Mouse (Mus musculus) brain, embryonic 18.5 days (tissue): ENCODE measurements around the gene Gm15319.
"Not testable (repeated sequence)": the region's sequence is repeated elsewhere in the genome, so short reads cannot be mapped to it uniquely, and the experiment has no call there.

Source experiments
- DNase-seq: peaks from one replicate; pipeline ENCODE4 v3.0.0-alpha.2; 2012; ENCODE audit warnings: low read depth, low spot score

Gm15319 gene

DNA sequence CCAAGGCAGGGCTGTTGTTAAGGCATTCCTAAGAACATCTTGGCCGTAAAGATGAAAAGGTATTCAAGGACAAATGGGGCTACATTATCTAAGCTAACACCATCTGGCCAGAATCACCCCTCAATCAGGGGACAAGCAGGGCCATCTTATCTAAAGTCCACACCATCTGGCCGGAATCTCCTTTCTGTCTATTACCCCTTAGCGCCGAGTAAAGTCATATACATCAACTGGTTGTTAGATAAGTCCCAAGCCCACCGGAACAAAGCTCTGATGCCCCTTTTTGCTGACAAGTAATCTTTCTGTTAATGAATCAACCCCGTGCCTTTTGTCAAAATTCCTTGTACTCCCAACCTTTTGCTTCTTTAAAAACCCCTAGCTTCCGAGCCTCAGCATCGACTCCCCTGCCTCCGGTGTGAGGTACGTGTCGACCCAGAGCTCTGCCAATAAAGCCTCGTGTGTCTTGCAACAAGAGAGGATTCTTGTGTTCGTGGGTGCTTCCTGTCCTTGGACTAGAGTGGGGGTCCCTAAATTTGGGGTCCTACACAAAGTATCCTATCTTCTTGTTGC lies 65.0 kb downstream of the Gm15319 start:
- DNase-seq, result not testable (repeated sequence)

DNA sequence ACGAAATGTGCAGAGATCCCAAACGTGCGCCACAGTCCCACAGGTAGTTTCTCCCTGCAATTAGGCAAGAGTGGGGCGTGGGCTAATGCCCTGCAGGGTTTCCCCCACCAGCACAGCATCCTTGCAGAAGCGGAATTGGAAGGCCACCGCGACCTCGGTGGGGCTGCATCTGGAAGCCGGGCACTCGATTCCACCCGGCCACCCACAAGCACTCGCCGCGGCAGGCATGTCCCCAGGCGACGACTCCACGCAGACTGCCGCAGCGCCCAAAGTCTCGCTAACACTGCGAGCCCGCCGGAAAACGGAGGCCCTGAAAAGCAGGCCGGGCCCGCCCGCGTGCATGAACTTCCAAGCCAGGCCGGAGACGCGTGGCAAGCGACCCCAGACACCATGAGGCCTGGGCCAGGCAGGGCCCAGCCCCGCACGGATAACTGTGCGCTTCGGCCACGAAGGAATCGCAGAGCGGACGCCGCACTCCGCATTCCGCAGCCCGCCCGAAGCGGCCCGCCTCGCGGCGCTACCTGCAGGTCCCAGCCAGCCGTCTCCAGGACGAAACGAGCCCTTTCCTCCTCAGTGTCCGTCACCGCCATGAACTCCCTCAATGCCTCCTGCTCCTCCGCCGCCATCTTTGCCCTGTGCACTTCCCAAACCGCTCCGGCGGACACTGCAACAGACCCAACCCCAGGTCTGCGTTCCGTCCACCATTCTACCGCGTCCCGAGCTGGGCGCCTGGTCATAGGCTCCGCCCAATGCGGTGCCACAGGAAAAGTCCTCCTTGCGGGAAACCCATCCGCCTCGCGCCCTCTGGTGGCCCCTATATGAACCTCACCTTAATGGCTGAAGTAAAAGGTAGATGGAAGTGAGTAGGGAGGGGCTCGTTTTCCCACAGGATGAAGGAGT lies 66.0 kb downstream of the Gm15319 start:
- peak; percentile 67 for DNase-seq

DNA sequence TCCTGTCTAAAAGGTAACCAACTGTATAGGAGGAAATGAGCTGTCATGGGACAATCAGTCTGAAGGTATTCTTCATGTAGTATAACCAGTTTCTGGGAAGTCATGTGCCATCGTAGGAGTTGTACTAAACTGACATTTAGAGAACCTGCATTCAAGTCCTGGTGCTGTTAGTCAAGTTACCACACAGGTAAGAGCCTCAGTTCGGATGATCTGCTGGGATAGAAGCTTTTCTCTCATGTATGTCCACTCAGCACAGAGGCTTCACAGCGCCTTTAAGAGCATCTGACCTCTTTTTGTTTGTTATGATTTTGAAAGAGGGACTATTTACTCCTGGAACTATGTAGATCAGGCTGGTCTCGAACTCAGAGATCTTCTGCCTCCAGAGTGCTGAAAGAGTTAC lies 67.1 kb downstream of the Gm15319 start:
- not testable (repeated sequence) for DNase-seq

DNA sequence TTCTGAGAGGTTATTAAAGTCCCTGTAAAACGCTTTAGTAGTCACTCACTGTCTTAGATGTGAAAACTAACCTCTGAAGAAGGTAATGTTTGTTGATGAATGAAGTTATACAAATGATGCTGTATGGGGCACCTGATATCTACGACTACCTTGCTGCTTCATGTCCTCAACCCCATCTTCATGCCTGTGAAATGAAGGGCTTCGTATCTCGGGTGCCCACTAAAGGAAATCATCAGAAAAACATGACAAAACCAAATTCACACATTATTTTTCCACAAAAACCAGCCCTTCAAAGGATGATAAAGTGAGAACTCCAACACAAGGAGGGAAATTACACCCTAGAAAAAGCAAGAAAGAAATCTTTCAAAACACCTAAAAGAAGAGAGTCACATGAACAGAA lies 68.2 kb downstream of the Gm15319 start:
- DNase-seq, result not testable (repeated sequence)

DNA sequence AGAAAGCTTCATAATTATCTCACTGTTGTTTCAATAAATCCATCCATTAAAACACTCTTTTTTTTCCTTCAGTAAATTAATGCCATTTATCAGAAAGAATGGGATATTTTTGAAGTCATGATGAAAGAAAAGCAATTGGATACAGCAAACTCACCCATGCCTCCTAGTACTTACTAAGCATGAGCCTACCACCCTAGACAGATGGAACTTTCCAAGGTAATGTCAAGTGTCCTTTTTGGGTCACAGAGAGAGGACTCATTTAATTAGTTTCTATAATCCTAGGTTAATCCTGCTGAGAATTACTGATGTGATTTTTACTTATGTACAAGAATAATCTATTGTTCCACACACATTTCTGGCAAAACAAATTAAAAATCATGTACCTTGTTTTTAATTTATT lies 69.0 kb downstream of the Gm15319 start:
- not testable (repeated sequence) for DNase-seq

DNA sequence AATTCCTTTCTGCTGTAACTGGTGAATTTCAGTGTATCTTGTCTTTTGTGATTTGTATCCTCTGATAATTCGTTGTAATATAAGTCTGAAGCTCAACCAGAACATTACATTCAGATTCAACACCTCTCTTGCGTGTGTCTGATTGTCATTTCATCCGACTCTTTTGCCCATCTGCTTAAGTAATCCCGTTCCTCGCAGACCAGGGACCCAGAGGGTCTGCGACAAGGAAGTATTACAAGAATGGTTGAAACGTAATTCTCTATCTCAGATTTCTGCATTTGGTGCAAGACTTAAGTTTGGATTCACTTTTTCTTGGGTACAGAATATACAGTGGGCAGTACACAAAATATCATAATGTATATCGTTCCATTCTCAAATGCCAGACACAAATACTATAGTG lies 73.0 kb downstream of the Gm15319 start:
- not testable (repeated sequence) for DNase-seq

DNA sequence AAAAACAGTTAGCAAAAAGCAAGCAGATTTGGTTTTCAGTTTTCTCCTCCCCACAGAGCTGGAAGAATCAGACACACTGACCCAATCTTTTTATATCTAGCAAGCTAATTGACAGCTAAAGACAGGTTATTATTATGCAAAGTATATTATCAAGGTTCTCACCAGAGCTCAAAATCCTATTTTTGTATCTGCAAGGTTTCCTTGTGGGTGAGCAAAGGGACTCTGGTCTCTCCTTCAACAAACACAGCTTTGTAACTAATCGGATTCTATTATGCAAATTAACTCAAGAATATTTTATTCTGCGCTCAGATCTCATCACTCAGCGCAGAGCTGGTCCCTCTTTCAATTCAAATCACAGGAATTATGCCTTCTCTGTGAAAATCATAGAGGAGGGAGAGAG lies 74.1 kb downstream of the Gm15319 start:
- DNase-seq, result not testable (repeated sequence)

DNA sequence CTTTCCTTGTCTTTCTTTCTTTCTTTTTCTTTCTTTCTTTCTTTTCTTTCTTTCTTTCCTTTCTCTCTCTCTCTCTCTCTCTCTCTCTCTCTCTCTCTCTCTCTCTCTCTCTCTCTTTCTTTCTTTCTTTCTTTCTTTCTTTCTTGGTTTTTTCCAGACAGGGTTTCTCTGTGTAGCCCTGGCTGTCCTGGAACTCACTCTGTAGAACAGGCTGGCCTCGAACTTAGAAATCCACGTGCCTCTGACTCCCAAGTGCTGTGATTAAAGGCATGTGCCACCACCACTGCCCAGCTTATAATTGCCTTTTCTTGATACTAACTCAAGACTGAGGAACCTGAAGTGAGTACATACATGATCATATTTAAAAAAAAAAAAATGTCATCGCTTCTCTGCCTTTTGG lies 75.3 kb downstream of the Gm15319 start:
- DNase-seq, result not testable (repeated sequence)
